Mouse (Mus musculus) hindbrain, embryonic 13.5 days (tissue): ENCODE results near the gene Impad1. TPM values are rescaled to one million over a fixed set of nuclear protein-coding genes. Genes with fewer than 3 reads are reported as not detected.

ENCODE experiments used
- ATAC-seq: fragments of 200-750 bp; cut with Nextera tagmentation; 2 replicates; pipeline ENCODE4 v1.8.0; 2017; ENCODE audit warnings: moderate TSS enrichment; ENCODE audit not compliant: low FRiP score
- H3K27ac ChIP-seq: fragments of 300-500 bp; sonication (generic); 2 replicates; pipeline ENCODE4 v1.5.1; 2015; ENCODE audit warnings: inconsistent platforms, mild to moderate bottlenecking, moderate library complexity
- H3K27me3 ChIP-seq: fragments of 300-500 bp; sonication (generic); 2 replicates; pipeline ENCODE4 v1.6.1; 2015; ENCODE audit warnings: mild to moderate bottlenecking, inconsistent platforms
- H3K36me3 ChIP-seq: fragments of 300-500 bp; sonication (generic); 2 replicates; pipeline ENCODE4 v1.6.1; 2015; ENCODE audit warnings: mild to moderate bottlenecking, inconsistent platforms
- H3K4me1 ChIP-seq: fragments of 300-500 bp; sonication (generic); replicated peaks from 2 replicates; pipeline ENCODE4 v1.6.1; 2015; ENCODE audit warnings: inconsistent platforms
- H3K4me2 ChIP-seq: fragments of 300-500 bp; sonication (generic); 2 replicates; pipeline ENCODE4 v1.6.1; 2015; ENCODE audit warnings: inconsistent platforms, mild to moderate bottlenecking, moderate library complexity
- H3K4me3 ChIP-seq: fragments of 300-500 bp; sonication (generic); 2 replicates; pipeline ENCODE4 v1.5.1; 2015; ENCODE audit warnings: mild to moderate bottlenecking, inconsistent platforms
- H3K9ac ChIP-seq: fragments of 300-500 bp; sonication (generic); 2 replicates; pipeline ENCODE4 v1.6.1; 2015; ENCODE audit warnings: mild to moderate bottlenecking, inconsistent platforms
- H3K9me3 ChIP-seq: fragments of 300-500 bp; sonication (generic); 2 replicates; pipeline ENCODE4 v1.6.1; 2016; ENCODE audit warnings: inconsistent platforms
- WGBS: fragments of 180-500 bp; shearing (Covaris S2); methylation state at CpG from one replicate; pipeline ENCODE4 v1.1.7; 2015; 5-methylcytosine and 5-hydroxymethylcytosine counted together
- polyA plus RNA-seq: library from polyadenylated mRNA; unstranded; fragments of >200 nt; fragmentation: Nextera tagmentation; extraction: Ambion mirVana; gene quantifications from 2 replicates; pipeline ENCODE4 v1.2.1, GENCODE M21; 2015

Impad1 gene
- polyA plus RNA-seq = 36.9 and 37.0 TPM in 2 replicates

GRCm38 (mm10) chr4:4792992-4793834, at the start of gene Impad1:
Gene Impad1 (minus strand): TSS chr4:4793355.
- H3K4me1 ChIP-seq = peaks cover 22% of the 10 kb centered on the region
- H3K9ac ChIP-seq = peak within 1 kb of the TSS; percentile 97
- H3K27me3 ChIP-seq = no peaks in the 10 kb centered on the region
- no peaks in the 10 kb centered on the region; the same call in 1 of the 2 replicates for H3K36me3 ChIP-seq
- H3K9me3 ChIP-seq = no peaks in the 10 kb centered on the region
- WGBS = 2% methylated on average over 42 of the region's 48 CpGs
- ATAC-seq = peak; percentile 98
- H3K27ac ChIP-seq = peak within 1 kb of the TSS; percentile 92
- peak within 1 kb of the TSS; percentile 75 for H3K4me2 ChIP-seq
- H3K4me3 ChIP-seq = peak within 1 kb of the TSS; percentile 97

GRCm38 (mm10) chr4:4840145-4840544, 47.0 kb upstream of the Impad1 start:
- Histone ChIP-seq H3K27ac (no peak overlapping the region), H3K4me1 (no peaks in the 10 kb centered on the region), H3K9ac (no peak overlapping the region), H3K27me3 (no peaks in the 10 kb centered on the region), H3K4me3 (no peak overlapping the region), H3K36me3 (no peaks in the 10 kb centered on the region), H3K4me2 (no peak overlapping the region), H3K9me3 (no peaks in the 10 kb centered on the region)
- 35% methylated on average over 1 of the region's 1 CpGs for WGBS
- ATAC-seq = no peak

- Histone ChIP-seq H3K9ac (no peak overlapping the region), H3K27me3 (no peaks in the 10 kb centered on the region), H3K27ac (no peak overlapping the region), H3K4me3 (no peak overlapping the region), H3K36me3 (no peaks in the 10 kb centered on the region), H3K9me3 (no peaks in the 10 kb centered on the region), H3K4me2 (no peak overlapping the region), H3K4me1 (no peaks in the 10 kb centered on the region)
- WGBS = 86% methylated on average over 5 of the region's 5 CpGs
- no peak for ATAC-seq
Observed at GRCm38 (mm10) chr4:4833789-4834295, 40.7 kb upstream of the Impad1 start.

- Histone ChIP-seq H3K4me3 (no peak overlapping the region), H3K9ac (no peak overlapping the region), H3K9me3 (no peaks in the 10 kb centered on the region), H3K27me3 (no peaks in the 10 kb centered on the region), H3K4me2 (no peak overlapping the region), H3K36me3 (no peaks in the 10 kb centered on the region), H3K27ac (no peak overlapping the region), H3K4me1 (no peaks in the 10 kb centered on the region)
- WGBS = 55% methylated on average over 2 of the region's 2 CpGs
- no peak for ATAC-seq
Observed at GRCm38 (mm10) chr4:4828131-4828530, 35.0 kb upstream of the Impad1 start.

GRCm38 (mm10) chr4:4822119-4822518, 29.0 kb upstream of the Impad1 start:
- H3K4me3 ChIP-seq = no peak overlapping the region
- H3K4me2 ChIP-seq = no peak overlapping the region
- H3K9me3 ChIP-seq = no peaks in the 10 kb centered on the region
- no peaks in the 10 kb centered on the region for H3K27me3 ChIP-seq
- no peak for ATAC-seq
- H3K27ac ChIP-seq = no peak overlapping the region
- 79% methylated on average over 1 of the region's 1 CpGs for WGBS
- H3K4me1 ChIP-seq = no peaks in the 10 kb centered on the region
- H3K36me3 ChIP-seq = no peaks in the 10 kb centered on the region
- no peak overlapping the region for H3K9ac ChIP-seq

- peaks cover 8% of the 10 kb centered on the region for H3K36me3 ChIP-seq
- H3K4me2 ChIP-seq = peak overlapping the region; percentile 75
- WGBS = 2% methylated on average over 59 of the region's 61 CpGs
- peaks cover 22% of the 10 kb centered on the region for H3K4me1 ChIP-seq
- H3K4me3 ChIP-seq = peak overlapping the region; percentile 97
- peak overlapping the region; percentile 92 for H3K27ac ChIP-seq
- peak; percentile 74 for ATAC-seq
- no peaks in the 10 kb centered on the region for H3K27me3 ChIP-seq
- H3K9ac ChIP-seq = peak overlapping the region; percentile 97
- no peaks in the 10 kb centered on the region for H3K9me3 ChIP-seq
Observed at GRCm38 (mm10) chr4:4792141-4792991, 789 bp downstream of the Impad1 start.

GRCm38 (mm10) chr4:4791180-4791579, 2.0 kb downstream of the Impad1 start:
- Histone ChIP-seq H3K27ac (no peak overlapping the region), H3K4me1 (peaks cover 22% of the 10 kb centered on the region), H3K27me3 (no peaks in the 10 kb centered on the region), H3K4me2 (peak overlapping the region; percentile 75), H3K9me3 (no peaks in the 10 kb centered on the region), H3K9ac (peak overlapping the region; percentile 97), H3K36me3 (peaks cover 12% of the 10 kb centered on the region), H3K4me3 (peak overlapping the region; percentile 97)
- WGBS = 93% methylated on average over 1 of the region's 1 CpGs
- no peak for ATAC-seq

- WGBS = 91% methylated on average over 2 of the region's 2 CpGs
- Histone ChIP-seq H3K4me3 (no peak overlapping the region), H3K9ac (no peak overlapping the region), H3K4me2 (no peak overlapping the region), H3K27me3 (no peaks in the 10 kb centered on the region), H3K9me3 (peaks cover 12% of the 10 kb centered on the region; the same call in 1 of the 2 replicates), H3K4me1 (peaks cover 5% of the 10 kb centered on the region; the same call in 1 of the 2 replicates), H3K27ac (no peak overlapping the region), H3K36me3 (peaks cover 34% of the 10 kb centered on the region)
- no peak for ATAC-seq
Observed at GRCm38 (mm10) chr4:4785169-4785568, 8.0 kb downstream of the Impad1 start.

- H3K4me2 ChIP-seq = no peak overlapping the region
- H3K4me3 ChIP-seq = no peak overlapping the region
- H3K9me3 ChIP-seq = peaks cover 12% of the 10 kb centered on the region; the same call in 1 of the 2 replicates
- peaks cover 34% of the 10 kb centered on the region for H3K36me3 ChIP-seq
- no peak overlapping the region for H3K27ac ChIP-seq
- no peaks in the 10 kb centered on the region for H3K27me3 ChIP-seq
- H3K4me1 ChIP-seq = no peaks in the 10 kb centered on the region
- no peak for ATAC-seq
- 86% methylated on average over 1 of the region's 1 CpGs for WGBS
- H3K9ac ChIP-seq = no peak overlapping the region
Observed at GRCm38 (mm10) chr4:4784305-4784704, 8.8 kb downstream of the Impad1 start.

GRCm38 (mm10) chr4:4783686-4783957, 9.5 kb downstream of the Impad1 start:
- Histone ChIP-seq H3K36me3 (peaks cover 34% of the 10 kb centered on the region), H3K4me2 (no peak overlapping the region), H3K27ac (no peak overlapping the region), H3K4me3 (no peak overlapping the region), H3K27me3 (no peaks in the 10 kb centered on the region), H3K9me3 (peaks cover 12% of the 10 kb centered on the region; the same call in 1 of the 2 replicates), H3K4me1 (no peaks in the 10 kb centered on the region), H3K9ac (no peak overlapping the region)
- no peak for ATAC-seq

GRCm38 (mm10) chr4:4782882-4783685, 10.1 kb downstream of the Impad1 start:
- Histone ChIP-seq H3K4me1 (no peaks in the 10 kb centered on the region), H3K27ac (no peak overlapping the region), H3K27me3 (no peaks in the 10 kb centered on the region), H3K4me3 (no peak overlapping the region), H3K9me3 (peaks cover 12% of the 10 kb centered on the region; the same call in 1 of the 2 replicates), H3K9ac (no peak overlapping the region), H3K4me2 (no peak overlapping the region), H3K36me3 (peaks cover 34% of the 10 kb centered on the region)
- 97% methylated on average over 4 of the region's 4 CpGs for WGBS
- ATAC-seq = no peak
